Mouse (Mus musculus) left cerebral cortex, postnatal 36 days (tissue): ENCODE results near the gene Mybphl. TPM values are rescaled to one million over a fixed set of nuclear protein-coding genes. Genes with fewer than 3 reads are reported as not detected.

ENCODE experiments used
- DNase-seq, 2 experiments: peaks; one replicate each; pipeline ENCODE4 v3.0.0; 2021 to 2022; ENCODE audit warnings: low spot score in 2 of 2, mixed read lengths in 1 of 2
- intact Hi-C: fragments of 180-260 bp; cut with DNase I; formaldehyde crosslinking; loops from one replicate; pipeline ENCODE4 v1.15.1; 2025
- total RNA-seq, 2 experiments: library from RNA; stranded (reverse); gene quantifications; 2 replicates each; pipeline ENCODE4 v1.2.3; 2021

Gene Mybphl
- total RNA-seq, 2 experiments from 2014 or later, result 0.25 TPM; not detected in 1

DNA sequence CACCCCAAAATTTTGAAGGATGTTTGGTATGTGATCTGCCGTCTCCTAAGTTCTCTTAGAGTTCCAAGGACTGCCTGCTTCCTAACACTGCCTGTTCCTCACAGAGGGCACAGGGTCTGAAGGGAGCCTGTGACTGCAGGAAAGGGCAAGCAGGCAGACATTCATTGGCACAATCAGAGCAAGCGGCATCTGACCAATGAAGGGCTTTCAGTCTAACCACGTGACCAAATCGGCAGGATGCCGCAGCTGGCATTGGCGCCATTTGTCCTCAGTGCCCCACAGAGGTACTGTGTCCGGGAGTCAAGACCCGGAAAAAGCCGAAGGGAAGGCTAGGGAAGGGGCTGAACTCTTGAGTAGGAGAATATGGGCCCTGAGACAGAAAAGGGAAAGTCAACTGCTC, 2.5 kb downstream of the Mybphl start:
- intact Hi-C loops, result no loop called here
- DNase-seq, result no peak

DNA sequence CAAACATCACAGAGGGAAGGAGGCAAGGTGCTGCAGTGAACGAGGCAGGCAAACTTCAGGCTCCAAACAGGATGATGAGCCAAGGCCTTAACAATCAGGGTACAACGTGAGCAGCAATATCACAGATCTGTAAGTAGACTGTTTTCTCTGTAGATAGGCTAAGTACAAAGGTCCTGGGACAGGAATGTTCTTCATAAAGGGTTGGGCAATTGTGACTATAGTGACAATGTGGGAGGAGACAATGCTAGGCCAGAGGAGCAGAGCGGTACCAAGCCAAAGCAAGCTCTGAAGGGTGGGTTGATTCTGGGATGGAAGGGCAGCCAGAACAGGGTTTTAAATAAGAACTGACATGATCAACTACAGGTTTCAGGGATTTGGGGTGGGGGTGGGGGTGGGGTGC, 3.1 kb downstream of the Mybphl start:
- no peak for DNase-seq
- intact Hi-C loops, result no loop called here

DNA sequence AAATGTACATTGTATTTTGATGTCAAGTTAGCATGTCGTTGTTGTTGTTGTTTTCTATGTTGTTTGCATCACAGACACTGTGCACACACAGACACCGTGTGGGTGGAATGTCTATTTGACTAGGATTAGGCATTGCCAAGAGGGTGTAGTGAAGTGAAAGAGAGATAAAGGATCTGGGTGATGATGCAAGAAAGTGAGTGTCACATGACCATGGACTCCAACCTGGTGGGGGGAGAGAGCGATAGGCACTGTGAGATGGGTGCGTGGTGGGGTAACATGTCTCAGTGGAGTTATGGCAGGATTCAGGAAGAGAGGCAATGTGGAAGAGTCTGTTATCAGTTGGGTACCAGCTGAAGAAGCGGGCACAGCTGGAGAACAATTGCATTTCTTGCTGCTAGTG, 4.0 kb downstream of the Mybphl start:
- intact Hi-C loops, result no loop called here
- no peak for DNase-seq

DNA sequence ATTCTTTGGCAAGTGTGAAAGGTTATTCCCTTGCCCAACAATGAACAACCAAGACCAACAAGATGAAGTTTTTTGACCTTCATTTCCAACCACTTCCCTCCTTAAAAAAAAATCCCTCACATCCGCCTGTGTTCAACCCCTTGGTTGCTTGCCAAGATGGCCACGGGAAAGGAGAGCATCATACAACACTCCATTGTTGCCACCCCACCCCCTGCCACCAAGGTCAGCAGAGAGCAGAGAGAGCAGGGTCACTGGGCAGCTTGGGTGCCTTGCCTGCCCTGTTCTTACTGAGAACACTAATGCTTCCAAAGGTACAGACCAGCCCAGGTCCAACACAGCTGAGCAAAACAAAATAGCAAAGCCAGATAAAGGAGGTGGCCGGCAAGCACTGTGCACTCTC, 7.6 kb downstream of the Mybphl start:
- intact Hi-C loops, result no loop called here
- no peak for DNase-seq

DNA sequence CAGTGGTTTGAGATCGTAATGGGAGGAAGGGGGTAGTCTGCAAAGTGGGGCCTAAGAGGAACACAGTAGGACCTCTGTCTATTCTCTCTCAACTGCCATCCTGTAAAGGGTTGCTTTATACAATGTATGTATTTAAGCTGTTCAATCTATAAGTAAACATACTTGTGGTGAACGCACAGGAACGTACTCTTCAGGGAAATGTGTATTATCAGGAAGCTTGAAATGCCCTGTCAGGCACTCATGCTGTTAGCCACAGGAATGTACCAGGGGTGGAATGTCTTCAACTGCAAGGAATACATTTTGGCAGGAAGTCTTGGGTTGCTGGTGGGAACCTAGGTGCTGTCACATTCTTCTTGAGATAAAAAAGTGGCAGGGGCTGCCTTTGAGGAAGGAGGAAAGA, 8.0 kb downstream of the Mybphl start:
- no peak for DNase-seq
- intact Hi-C loops, result no loop called here

DNA sequence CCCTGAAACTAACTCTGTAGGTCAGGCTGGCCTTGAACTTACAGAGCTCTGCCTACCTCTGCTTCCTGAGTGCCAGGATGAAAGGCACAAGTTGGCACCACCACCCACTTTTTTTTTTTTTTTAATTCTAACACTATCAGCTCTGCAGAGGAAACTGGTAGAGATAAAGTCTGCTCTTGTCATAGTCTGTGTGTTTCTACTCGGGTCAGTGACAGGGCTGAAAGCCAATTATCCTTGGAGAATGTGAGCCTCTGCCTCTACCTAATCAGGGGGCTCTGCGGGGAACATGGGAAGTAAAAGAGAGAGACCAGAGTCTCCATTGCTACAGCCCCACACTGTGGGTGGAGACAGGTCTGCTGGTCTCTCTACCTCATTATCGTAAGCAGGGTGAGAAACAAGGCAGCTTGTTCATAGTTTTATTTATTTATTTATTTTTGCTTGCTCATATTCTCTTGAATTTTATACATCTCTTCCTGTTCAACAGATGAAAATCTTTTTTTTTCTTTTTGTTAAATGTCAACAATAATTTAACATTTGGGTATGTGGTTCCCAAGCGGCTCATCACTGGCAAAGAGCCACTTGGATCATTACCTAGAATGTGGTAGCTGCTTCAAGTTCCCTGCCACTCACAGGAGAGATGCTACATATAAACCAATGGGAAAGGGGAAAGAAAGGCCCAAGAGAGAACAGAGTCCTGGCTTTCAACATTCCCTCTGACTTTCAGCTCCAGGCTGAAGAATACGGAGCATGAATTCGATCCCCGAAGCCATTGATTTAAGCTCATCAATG, 14.4 kb downstream of the Mybphl start:
- intact Hi-C loops, result no loop called here
- DNase-seq, result no peak

DNA sequence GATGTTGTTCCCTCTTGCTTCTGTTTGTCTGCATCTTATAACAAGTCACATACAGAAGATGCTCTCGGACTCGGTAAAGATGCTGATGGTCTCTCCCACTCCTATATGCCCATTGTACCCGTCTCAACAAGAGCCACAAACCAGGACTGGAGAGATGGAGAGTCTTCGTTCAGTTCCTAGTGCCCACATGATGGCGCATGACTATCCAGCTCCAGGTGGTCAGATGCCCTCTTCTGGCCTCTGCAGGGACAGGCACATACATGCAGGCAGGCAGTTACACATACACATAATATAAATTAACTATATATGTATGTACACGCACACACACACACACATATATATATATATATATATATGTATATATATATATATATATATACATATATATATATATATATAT, 16.0 kb downstream of the Mybphl start:
- intact Hi-C loops, result no loop called here
- DNase-seq, result no peak

DNA sequence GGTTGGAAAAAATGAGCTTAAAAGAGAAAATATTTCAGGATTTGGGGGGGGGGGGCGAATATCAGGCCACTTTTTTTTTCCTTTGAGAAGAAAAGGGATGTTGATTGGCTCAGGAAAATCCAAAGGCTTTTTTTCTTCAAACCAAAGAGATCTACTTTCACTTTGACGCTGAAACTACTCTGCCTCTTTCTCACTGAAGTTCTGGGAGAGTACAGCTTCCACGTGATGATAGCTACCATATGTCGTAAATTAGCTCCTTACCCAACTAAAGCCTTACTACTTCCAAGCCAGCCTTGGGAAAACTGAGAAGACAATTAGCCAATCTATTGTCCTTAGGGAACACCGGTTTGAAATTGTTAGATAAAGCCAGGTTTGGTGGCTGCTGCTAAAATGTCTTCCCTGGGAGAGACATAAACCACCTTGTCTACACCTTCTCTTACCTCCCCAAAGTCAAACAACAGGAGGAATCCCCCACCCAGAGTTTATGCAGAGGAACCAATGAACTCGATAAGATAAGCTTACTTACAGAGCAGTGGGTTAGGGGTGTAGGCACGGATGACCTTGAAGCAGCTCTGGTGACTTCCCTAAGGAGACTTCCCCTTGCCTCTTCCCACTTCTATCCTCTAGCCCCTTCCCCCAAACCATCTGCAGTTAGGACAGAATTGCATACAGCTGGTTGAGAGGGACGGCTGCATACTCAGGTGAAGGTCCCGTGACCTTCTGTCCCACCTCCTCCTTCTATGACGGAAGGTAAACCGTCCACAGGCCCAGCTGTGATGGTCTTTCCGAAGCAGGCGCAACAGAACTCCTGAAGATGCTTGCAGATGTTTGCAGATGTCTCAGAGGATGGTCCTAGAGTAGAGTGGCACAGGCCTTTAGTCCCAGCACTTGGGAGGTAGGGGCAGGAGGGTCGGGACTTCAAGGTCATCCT, 17.5 kb downstream of the Mybphl start:
- no peak for DNase-seq
- intact Hi-C loops, result no loop called here

DNA sequence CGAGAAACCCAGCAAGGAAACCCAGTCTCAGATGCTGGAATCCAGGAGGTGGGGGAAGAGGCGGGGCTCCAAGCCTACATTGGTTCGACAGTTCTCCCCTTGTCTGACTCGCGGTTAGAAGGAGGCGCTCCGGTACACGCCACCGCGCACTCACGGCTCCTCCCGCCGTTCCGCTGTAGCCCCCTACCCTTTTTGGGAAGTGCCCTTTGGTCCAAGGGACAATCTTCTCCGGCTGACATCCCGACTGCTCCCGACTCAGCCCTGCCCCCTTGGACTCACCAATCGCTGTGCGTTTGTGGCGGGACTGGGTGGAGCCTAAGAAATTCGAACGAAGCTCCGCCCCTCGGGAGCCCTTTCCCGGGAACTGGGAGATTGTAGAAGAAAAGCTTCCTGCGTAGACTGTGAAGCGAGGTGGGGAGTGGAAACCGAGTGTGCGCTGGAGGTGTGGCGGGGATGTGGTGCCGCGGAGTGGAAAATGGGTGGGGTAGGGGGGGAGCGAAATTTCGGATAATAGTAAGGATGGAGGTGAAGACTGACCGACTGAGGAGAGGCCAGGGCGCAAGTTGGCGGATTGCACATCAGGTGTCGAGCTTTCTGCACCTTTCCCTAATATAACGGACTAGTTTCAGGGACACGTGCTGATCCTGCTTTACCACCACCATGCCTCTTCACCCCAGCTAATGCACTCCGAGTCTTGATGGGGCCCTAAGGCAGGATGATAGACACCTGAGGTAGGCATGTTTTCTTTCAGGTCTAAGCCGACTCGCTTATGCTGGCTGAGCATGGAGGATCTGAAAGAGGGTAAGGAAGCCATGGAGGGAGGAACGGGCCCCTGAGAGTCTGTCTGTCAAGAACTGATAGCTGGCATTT, 19.0 kb downstream of the Mybphl start, which contains the start of gene Psrc1:
Gene Psrc1 (plus strand): TSS at position 355 of the 870 bp plus-strand sequence.
- peak; percentile 85 to 87 for DNase-seq
- intact Hi-C loops, result no loop called here

DNA sequence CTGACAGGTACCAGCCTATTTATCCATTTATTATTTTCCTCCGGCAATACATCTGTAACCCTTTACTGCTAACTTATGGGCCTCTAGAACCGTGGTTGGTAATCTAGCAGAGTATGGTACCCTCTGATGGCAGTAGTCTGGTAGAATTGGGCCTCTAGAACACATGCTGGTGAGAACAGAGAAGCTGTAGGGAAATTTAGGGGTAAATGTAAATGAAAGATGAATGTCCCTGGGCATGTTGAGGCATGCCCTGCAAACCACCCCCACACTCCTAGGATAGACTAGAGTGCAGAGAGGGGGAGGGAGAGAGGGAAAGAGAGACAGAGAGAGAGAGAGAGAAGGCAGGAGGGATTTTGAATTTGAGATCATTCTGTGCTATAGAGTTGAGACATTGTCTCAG, 19.7 kb downstream of the Mybphl start:
- intact Hi-C loops, result no loop called here
- no peak for DNase-seq

DNA sequence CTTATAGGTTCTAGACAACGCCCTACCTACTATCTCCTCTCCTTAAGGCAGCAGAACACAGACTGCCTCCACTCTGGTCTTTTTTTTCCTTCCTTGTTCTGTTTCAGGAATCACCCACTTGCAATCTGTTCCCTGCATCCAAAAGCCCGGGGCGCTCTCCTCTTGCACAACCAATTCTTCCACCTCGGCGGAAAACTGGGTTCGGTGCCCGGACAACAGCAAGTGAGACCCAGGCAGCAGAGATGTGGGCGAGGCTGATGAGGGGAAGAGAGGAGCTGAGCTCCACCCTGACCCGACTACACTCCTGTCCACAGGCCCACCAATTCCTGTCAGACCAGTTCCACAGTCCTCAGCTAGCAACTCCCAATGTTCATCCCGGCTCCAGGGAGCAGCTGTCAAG, 21.5 kb downstream of the Mybphl start:
- DNase-seq, result peak; percentile 82 to 85
- intact Hi-C loops, result loop anchor here (1.0 to 5.0 kb wide), 2 partner anchors 29 to 219 kb away; no protein-coding TSS in a partner anchor

DNA sequence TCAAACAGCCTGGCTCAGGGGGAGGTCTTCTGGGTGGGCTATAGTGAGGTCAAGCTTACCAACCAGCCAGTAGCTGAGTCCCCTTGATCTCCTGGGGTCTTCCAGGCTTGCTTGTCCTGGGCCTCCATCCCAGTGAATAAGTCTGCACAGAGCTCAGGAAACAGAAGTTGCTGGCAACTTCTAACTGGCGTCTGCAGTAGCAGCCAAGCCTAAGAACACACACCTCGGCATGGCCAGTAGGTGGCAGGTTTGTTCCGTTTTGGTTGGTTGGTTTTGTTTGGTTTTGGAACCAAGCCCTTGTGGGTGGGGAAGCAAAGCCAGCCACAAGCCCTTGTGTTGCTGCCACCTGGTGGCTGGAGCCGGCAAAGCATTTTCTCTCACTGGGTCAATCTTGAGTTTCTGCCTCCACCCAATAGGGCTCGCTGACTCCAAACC, 24.4 kb downstream of the Mybphl start:
- peak; percentile 94 to 96 for DNase-seq
- intact Hi-C loops, result loop anchor here (1.0 to 5.0 kb wide), 2 partner anchors 107 to 222 kb away; no protein-coding TSS in a partner anchor

DNA sequence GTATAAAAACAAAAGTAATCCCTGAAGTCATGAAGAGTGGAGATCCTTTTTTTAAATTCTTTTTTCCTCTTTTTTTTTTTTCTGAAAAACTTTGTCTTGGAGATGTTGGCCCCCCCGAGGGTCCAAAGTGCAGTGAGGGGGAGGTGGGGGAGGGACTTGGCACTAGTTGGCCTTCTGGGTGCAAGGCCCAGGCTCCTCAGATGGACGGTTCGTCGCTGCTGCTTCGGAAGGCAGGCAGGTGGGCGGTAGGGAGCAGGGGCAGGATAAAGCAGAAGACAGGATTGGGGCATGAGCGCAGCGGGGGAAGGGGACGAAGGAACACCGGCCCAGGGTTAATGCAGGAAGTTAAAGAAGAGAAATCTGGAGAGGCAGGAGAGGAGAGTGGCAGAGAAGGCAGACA, 27.6 kb downstream of the Mybphl start:
- intact Hi-C loops, result no loop called here

DNA sequence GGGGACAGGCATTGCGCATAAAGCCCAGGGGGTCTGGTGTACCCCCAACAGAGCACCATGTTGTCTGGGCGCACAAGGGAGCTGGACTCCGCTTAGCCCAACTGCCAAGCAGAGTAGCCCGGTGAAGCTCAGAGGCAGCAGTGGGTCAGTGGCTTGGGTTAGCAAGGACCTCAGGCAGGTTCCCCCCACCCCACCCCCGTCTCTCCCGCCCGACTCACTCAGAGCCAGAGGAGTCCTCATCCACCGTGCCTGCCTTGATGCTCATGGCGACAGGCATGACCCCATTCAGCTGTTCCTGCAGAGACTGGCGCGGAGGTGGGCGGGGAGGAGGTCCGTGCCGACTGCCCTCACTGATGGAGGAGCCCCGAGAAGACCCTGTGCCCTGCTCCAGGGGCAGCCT, 28.1 kb downstream of the Mybphl start:
- intact Hi-C loops, result no loop called here
- DNase-seq, result no peak

More for the DNA sequence above, 27.6 kb downstream of the Mybphl start:
- DNase-seq, result no peak

DNA sequence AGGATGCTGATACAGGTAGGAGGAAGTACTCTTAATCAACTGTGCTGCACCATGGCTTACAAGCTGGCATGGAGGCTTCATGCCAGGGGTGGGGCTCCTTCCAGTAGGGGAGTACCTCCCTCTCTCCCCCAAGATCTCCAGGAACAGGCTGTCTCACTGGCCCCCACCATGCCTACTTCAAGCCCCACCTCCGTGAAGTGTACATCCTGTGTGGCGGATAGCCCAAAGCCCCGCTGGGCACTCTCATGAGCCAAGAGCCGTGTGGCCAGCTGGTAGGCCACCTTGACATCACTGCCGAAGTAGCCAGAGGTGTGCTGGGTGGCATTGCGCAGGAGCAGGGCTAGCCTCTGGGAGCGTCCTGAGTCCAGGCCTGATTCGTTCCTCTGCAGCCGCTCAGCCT, 33.6 kb downstream of the Mybphl start:
- no peak for DNase-seq
- intact Hi-C loops, result no loop called here

DNA sequence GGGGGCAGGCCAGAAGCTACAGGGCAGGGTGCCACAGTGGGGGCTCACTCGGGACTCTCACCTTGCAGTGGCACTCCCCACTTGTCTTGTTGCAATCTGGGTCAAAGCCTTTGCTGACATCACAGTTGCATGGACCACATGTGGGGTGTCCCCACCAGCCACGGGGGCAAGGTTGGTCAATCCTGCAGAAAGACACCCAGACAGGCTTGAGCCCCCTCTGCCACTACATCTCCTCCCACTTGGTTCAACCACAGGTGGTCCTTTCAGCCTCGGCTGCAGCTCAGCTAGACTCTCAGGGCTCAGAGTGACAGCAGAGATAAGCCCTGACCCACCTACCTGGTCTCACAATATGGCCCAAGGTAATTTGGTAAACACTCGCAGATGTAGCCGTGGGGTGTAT, 35.7 kb downstream of the Mybphl start:
- intact Hi-C loops, result loop anchor here (5.0 kb wide), 1 partner anchor 162 kb away; the partner anchor contains the start of gene Tmem167b
- peak in 1 of 2 experiments; percentile 3 for DNase-seq

DNA sequence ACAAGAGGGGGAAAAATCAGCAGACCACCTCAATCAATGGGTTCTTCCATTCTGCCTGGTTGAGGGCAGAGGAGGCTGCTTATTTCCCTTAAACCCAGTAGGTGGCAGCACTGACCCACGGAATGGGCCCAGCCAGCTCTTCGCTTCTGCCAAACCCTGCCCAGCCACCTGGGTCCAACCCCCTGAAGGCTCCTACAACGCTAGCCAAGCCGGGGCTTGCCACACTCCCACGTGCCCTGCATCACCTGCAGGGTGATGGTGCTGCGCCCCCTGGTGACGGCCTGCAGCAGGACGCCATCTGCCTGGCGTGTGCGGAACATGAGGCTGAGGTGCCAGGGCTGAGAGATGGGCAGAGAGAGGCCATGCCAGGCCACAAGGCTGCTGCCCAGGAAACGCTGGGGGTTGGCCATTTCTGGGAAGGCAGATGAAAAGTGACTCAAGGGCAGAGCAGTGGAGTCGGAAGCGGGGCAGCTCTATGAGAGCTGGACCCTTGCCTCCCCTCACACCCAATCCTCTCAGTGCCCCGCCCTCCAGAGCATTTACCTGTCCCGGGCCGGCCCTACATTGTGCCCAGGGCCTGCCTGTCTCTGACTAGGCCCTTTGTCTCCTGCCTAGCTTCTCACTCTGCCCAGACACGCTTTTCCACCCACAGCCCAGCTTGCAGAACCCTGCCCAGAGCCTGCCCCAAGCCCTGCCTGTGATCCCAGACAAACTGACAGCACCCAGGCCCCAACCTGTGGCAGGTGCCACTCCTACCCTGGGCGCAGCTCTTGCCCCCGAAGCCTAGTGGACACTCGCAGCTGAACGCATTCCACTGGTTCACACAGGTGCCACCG, 37.2 kb downstream of the Mybphl start:
- peak; percentile 71 to 76 for DNase-seq
- intact Hi-C loops, result loop anchor here (5.0 kb wide), 1 partner anchor 160 kb away; the partner anchor contains the start of gene Tmem167b

DNA sequence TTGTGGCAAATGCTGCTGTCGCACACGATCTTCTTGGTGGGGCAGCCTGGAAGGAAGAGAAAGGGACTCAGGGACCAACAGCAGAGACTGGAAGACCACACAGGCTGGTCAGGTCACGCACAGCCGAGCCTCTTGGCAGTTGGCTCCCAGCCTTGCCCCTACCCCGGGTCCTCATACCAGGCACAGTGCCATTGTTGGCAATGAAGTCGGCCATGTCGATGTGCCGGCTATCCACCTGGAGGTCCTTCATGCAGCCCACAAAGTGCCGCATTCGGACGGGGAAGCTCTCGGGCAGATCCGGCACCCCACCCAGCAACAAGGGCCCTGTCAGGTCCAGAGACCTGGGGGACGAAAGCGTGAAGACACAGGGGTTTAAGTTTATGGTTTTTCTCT, 37.8 kb downstream of the Mybphl start:
- no peak for DNase-seq
- intact Hi-C loops, result loop anchor here (5.0 kb wide), 1 partner anchor 160 kb away; the partner anchor contains the start of gene Tmem167b
